Mouse (Mus musculus): ENCODE data around the gene Fbxl18. TPM values are rescaled to one million over a fixed set of nuclear protein-coding genes. Genes with fewer than 3 reads are reported as not detected.
A peak's percentile ranks its signal among the peaks of the same experiment; 100 is the strongest.

Fbxl18 gene
- total RNA-seq, 2 experiments from 2014 or later, result 32.3 to 34.8 TPM

GRCm38 (mm10) chr5:142820276-142821265 lies 74.7 kb downstream of the Fbxl18 start:
- intact Hi-C loops (cut with DNase I), result loop anchor here (5.0 kb wide), 1 partner anchor 37 kb away; no protein-coding TSS in a partner anchor
- peak; percentile 80 to 89 for DNase-seq (ENCODE audit: extremely low spot score in 1 of 2, low spot score in 2 of 2)

- DNase-seq (ENCODE audit: extremely low spot score in 1 of 2, low spot score in 2 of 2), result peak; percentile 86 to 89
- intact Hi-C loops (cut with DNase I), result loop anchor here (5.0 kb wide), 2 partner anchors 38 to 88 kb away; partner anchors contain the start of gene Actb
Measured at GRCm38 (mm10) chr5:142819385-142820275, 75.6 kb downstream of the Fbxl18 start.

- intact Hi-C loops (cut with DNase I), result loop anchor here (5.0 kb wide), 1 partner anchor 89 kb away; the partner anchor contains the start of gene Actb
- peak; percentile 51 to 89 for DNase-seq (ENCODE audit: extremely low spot score in 1 of 2, low spot score in 2 of 2)
Measured at GRCm38 (mm10) chr5:142818435-142819360, 76.5 kb downstream of the Fbxl18 start.

GRCm38 (mm10) chr5:142817524-142818434 lies 77.4 kb downstream of the Fbxl18 start, which contains the start of gene Tnrc18:
Tnrc18 (minus strand) TSS chr5:142817662.
- intact Hi-C loops (cut with DNase I), result loop anchor here (5.0 kb wide), 1 partner anchor 90 kb away; the partner anchor contains the start of gene Actb

More at GRCm38 (mm10) chr5:142817524-142818434, 77.4 kb downstream of the Fbxl18 start, which contains the start of gene Tnrc18:
- DNase-seq (ENCODE audit: extremely low spot score in 1 of 2, low spot score in 2 of 2), result peak; percentile 99 to 100

Other genes starting within 250 kb of the Fbxl18 start
- gene Slc29a4, start 202.9 kb downstream of the Fbxl18 start, total RNA-seq (2021), result 10 to 100 TPM; 64.9 to 77.5 TPM
- gene Tnrc18, start 77.8 kb downstream of the Fbxl18 start, total RNA-seq (2021), result 100 to 1,000 TPM; 166 to 177 TPM
- 1,000 to 10,000 TPM; 3,611 to 3,673 TPM for gene Actb, start 11.3 kb upstream of the Fbxl18 start, total RNA-seq (2021)
- gene Fscn1, start 64.9 kb upstream of the Fbxl18 start, total RNA-seq (2021), result 100 to 1,000 TPM; 442 to 448 TPM
- 10 to 100 TPM; 38.5 to 40.1 TPM for gene Rnf216, start 217.6 kb upstream of the Fbxl18 start, total RNA-seq (2021)